Mouse (Mus musculus) heart, postnatal 0 days (tissue): ENCODE measurements around the gene Prtg.

Source experiments
- CTCF ChIP-seq: IDR thresholded peaks from 2 replicates; pipeline ENCODE4 v1.5.1; 2016; ENCODE audit warnings: antibody characterized with exemption, control low read depth, low read depth
- EP300 ChIP-seq: IDR thresholded peaks from 2 replicates; pipeline ENCODE4 v1.6.1; 2016; ENCODE audit warnings: antibody characterized with exemption, low read depth

DNA sequence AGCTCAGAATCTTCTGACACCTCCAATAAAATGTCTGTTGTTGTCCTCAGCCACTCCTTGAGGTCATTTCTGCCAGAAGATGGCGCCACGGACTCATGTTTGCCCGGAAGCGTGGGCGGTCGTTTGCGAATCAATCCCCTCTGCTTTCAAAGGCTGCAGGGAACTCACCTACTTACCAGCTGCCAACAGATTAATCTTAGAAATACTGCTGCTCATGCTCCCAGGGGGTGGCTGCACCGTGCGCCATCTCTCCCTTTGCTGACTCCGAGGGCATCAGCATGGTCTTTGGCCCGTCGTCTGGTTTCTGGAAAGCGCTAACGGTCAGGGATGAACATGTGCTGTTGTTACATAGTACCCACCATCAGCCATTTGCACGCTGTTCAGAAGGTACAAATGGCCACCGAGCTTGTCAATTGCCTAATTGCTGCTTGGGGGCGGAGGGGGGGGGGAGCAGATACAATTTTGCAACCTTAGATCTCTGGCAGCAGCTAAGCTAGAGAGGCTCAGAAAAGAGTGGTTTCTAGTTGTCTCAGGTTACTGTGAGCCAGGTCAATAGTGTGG, 39.8 kb upstream of the Prtg start:
- TF ChIP-seq CTCF (peak; percentile 92), EP300 (no peak)
